Mouse (Mus musculus): ENCODE results near the gene Nrg4. TPM values are rescaled to one million over a fixed set of nuclear protein-coding genes. Genes with fewer than 3 reads are reported as not detected.

The Nrg4 gene
- 0.55 to 1.4 TPM (median 0.98 TPM) in 4 replicates for total RNA-seq (2023; ENCODE audit: inconsistent age)

DNA sequence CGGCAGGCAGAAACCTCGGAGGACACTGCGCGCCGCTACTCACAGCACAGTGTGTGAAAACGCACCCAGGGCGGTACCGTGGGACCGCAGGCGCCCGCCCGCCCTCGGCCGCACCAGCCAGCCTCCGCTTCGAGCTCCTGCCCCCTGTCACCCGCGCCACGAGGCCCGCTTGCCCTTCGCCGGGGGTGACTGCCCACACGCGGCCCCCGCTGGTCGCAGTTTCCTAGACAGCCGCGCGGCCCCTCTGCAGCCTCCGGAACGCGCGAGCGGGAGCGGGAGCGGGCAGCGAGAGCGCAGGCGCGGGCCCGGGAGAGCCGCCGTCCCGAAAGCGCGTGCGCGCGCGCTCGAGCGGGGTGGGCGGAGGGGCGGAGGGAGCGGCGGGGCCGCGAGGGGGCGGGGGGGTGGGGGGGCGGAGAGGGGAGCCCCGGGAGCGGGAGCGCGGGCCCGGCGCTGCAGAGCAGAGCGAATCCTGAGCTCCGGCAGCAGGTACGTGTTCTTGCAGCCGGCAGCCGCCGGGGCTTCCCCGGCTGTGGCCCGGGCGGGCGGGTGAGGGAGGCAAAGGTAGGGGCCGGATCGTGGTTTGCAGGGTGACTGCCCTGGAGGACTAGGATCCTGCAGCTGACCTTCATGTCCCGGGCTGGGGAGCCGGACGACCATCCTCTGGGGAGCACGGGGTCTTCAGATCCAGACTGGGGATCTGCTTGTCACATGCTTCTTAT, at the start of gene Nrg4, which contains the start of gene Tmem266:
Nrg4 (minus strand) TSS at position 330 of the 719 bp plus-strand sequence.
Tmem266 (plus strand) TSS at position 399 of the 719 bp plus-strand sequence.

DNA sequence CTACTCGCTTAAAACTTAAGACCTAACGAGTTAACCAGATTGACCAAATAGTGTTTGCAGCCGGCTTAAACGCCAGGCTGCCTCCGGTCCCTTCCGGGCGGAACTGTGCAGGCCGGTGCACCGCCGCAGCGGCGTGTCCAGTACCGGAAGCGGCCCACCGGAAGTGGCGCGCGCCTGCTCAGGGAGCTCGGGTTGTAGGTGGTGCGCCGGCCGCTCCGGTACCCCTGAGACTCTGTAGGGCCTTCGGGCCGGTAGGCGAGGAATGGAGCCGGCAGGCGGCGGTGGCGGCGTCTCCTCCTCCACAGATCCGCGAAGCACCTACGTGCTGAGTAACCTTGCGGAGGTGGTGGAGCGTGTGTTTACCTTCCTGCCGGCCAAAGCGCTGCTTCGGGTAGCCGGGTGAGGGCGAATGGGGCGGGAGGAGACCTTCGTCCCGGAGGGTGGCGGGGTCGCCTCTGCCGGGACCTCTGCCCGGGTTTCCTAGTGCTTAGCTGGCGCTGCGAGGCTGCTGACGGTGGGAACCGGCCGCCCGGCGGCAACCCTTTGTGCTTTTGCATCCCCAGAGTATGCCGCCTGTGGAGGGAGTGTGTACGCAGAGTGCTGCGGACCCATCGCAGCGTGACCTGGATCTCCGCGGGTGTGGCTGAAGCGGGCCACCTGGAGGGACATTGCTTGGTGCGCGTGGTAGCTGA, 117.7 kb downstream of the Nrg4 start, which contains the start of gene Fbxo22:
Fbxo22 (plus strand) TSS at position 136 of the 692 bp plus-strand sequence.

Other genes starting within 250 kb of the Nrg4 start
- 31.4 to 32.6 TPM (median 32.3 TPM) in 4 replicates for gene Ube2q2, start 178.0 kb downstream of the Nrg4 start, total RNA-seq (2023; ENCODE audit: inconsistent age)
- 44.0 to 47.7 TPM (median 46.0 TPM) in 4 replicates for gene Fbxo22, start 117.9 kb downstream of the Nrg4 start, total RNA-seq (2023; ENCODE audit: inconsistent age)
- not detected in 4 replicates for gene Tmem266, start 69 bp upstream of the Nrg4 start, total RNA-seq (2023; ENCODE audit: inconsistent age)
- gene Etfa, start 185.4 kb upstream of the Nrg4 start, total RNA-seq (2023; ENCODE audit: inconsistent age) = 35.9 to 45.0 TPM (median 42.3 TPM) in 4 replicates
- gene Isl2, start 211.8 kb upstream of the Nrg4 start, total RNA-seq (2023; ENCODE audit: inconsistent age) = not detected in 4 replicates